In the genomic region with DNA sequence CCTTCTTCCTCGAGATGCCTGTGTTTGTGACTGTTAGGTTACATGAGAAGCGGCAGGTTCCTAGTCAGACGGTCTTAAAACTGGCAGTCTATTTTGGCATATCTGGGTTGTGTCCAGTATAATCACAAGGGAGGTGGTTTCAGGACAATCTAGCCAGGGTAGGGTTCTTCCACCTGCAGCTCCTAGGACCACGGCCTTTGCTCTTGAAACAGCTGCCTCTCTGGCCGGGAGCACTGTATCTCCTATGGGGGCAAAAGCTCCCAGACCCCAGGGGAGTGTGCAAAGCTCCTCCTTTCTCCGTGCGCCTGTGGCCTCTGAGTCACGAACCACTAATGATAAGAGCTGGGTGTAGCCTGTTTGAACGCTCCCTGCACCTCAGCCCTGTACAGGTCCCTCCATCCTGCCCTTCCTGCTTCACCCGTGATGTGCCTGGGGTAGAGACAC, we compare ENCODE assay signal across 11 mouse cellular contexts. TPM values are rescaled to one million over a fixed set of nuclear protein-coding genes. Genes with fewer than 3 reads are reported as not detected.
A peak's percentile ranks its signal among the peaks of the same experiment; 100 is the strongest.
DNase-seq lines count a peak whose midpoint lies in the region; ATAC-seq lines count a peak whose summit lies in the region.
"Had no signal": no experiment of that assay in that cellular context is flagged by ENCODE, and none has a peak within 500 bp of the region (broad histone marks: within the 10 kb centered on the region; RNA-seq: fewer than 3 reads in every experiment).

No protein-coding gene starts in this region.

- H3K9ac ChIP-seq in liver, embryonic 13.5 days, result peak overlapping the region; percentile 57
- no peak overlapping the region for H3K9ac ChIP-seq in forebrain, embryonic 13.5 days

- peak overlapping the region; percentile 64 for H3K4me2 ChIP-seq in liver, embryonic 13.5 days
- no peak overlapping the region for H3K4me2 ChIP-seq in forebrain, embryonic 13.5 days
- H3K4me2 ChIP-seq: neural tube, embryonic 12.5 days had no signal

- DNase-seq in urinary bladder, adult 18-20 months (ENCODE audit: low spot score in 2 of 2), result peak; percentile 42 to 43
- no peak for DNase-seq in urinary bladder, postnatal 4 days (ENCODE audit: low spot score in 2 of 2)
- DNase-seq in liver, embryonic 13.5 days, result peak; percentile 53
- peak; percentile 54 for DNase-seq in yolk sac, embryonic 10.5 days (ENCODE audit: low spot score)
- no peak for DNase-seq in adrenal gland, postnatal 36 days
- DNase-seq: layer of hippocampus, postnatal 36 days; right cerebral cortex, postnatal 25 days had no signal

- ATAC-seq in erythroid progenitor cell, adult 5-6 weeks (replicated peaks; ENCODE audit: low FRiP score, poor library complexity, severe bottlenecking), result peak; percentile 54
- ATAC-seq in liver, embryonic 13.5 days (ENCODE audit: low read depth), result peak; percentile 79
- ATAC-seq in forebrain, embryonic 13.5 days, result no peak

- H3K27ac ChIP-seq in liver, embryonic 13.5 days, result peak overlapping the region; percentile 88
- no peak overlapping the region for H3K27ac ChIP-seq in forebrain, embryonic 13.5 days
- H3K27ac ChIP-seq: embryonic facial prominence, embryonic 10.5 days; neural tube, embryonic 12.5 days had no signal

- peak overlapping the region; percentile 27; the same call in 1 of the 2 replicates for H3K4me3 ChIP-seq in liver, embryonic 13.5 days (replicated peaks)
- H3K4me3 ChIP-seq in forebrain, embryonic 13.5 days, result no peak overlapping the region
- H3K4me3 ChIP-seq: embryonic facial prominence, embryonic 10.5 days; neural tube, embryonic 12.5 days had no signal

- 14% methylated on average over 10 of the region's 10 CpGs for WGBS in liver, embryonic 13.5 days (ENCODE audit: insufficient replicate concordance)
- 72% methylated on average over 10 of the region's 10 CpGs for WGBS in forebrain, embryonic 13.5 days

- no peaks in the 10 kb centered on the region for H3K9me3 ChIP-seq in liver, embryonic 13.5 days (replicated peaks)
- H3K9me3 ChIP-seq in forebrain, embryonic 13.5 days (replicated peaks), result no peaks in the 10 kb centered on the region
- H3K9me3 ChIP-seq: embryonic facial prominence, embryonic 10.5 days; neural tube, embryonic 12.5 days had no signal

- H3K27me3 ChIP-seq in liver, embryonic 13.5 days, result no peaks in the 10 kb centered on the region
- H3K27me3 ChIP-seq in forebrain, embryonic 13.5 days, result no peaks in the 10 kb centered on the region
- H3K27me3 ChIP-seq: neural tube, embryonic 12.5 days had no signal

- peaks cover 11% of the 10 kb centered on the region; the same call in 1 of the 2 replicates for H3K36me3 ChIP-seq in liver, embryonic 13.5 days
- peaks cover 10% of the 10 kb centered on the region for H3K36me3 ChIP-seq in forebrain, embryonic 13.5 days (ENCODE audit: poor library complexity, severe bottlenecking)

- peaks cover 97% of the 10 kb centered on the region for H3K4me1 ChIP-seq in liver, embryonic 13.5 days (replicated peaks)
- peaks cover 32% of the 10 kb centered on the region for H3K4me1 ChIP-seq in forebrain, embryonic 13.5 days

RNA-seq across cellular contexts. Expression of gene Ifngr2, which starts 4.2 kb away (rescaled TPM):
- 5.4 and 6.1 TPM in 2 replicates for total RNA-seq in erythroid progenitor cell, adult 5-6 weeks (2015; ENCODE audit: low replicate concordance)
- 2.3 and 5.8 TPM in 2 replicates for total RNA-seq in erythroid progenitor cell, adult 5-6 weeks (2017; ENCODE audit: low replicate concordance)
- polyA plus RNA-seq in liver, embryonic 13.5 days (2015; fragmentation: Nextera tagmentation; extraction: Ambion mirVana), result 15.4 and 18.1 TPM in 2 replicates
- 44.9 and 63.0 TPM in 2 replicates for polyA plus RNA-seq in forebrain, embryonic 13.5 days (2015; fragmentation: Nextera tagmentation; extraction: Ambion mirVana)
- 10 to 100 TPM; 31.2 to 38.0 TPM for total RNA-seq in adrenal gland, postnatal 36 days (2021)

RNA-seq across cellular contexts. Expression of gene Tmem50b, which starts 46.5 kb away (rescaled TPM):
- total RNA-seq in erythroid progenitor cell, adult 5-6 weeks (2015; ENCODE audit: low replicate concordance), result 19.8 and 22.2 TPM in 2 replicates
- 9.2 and 10.7 TPM in 2 replicates for total RNA-seq in erythroid progenitor cell, adult 5-6 weeks (2017; ENCODE audit: low replicate concordance)
- 5.6 and 6.3 TPM in 2 replicates for polyA plus RNA-seq in liver, embryonic 13.5 days (2015; fragmentation: Nextera tagmentation; extraction: Ambion mirVana)
- 49.9 and 55.6 TPM in 2 replicates for polyA plus RNA-seq in forebrain, embryonic 13.5 days (2015; fragmentation: Nextera tagmentation; extraction: Ambion mirVana)
- 10 to 100 TPM; 54.7 to 60.2 TPM for total RNA-seq in adrenal gland, postnatal 36 days (2021)

Comparison
In these comparisons a context has a peak if more than half of its experiments do, and no peak if none do; other contexts are left out.
1. DNase-seq: peak in urinary bladder, adult 18-20 months (2 of 2), liver, embryonic 13.5 days (single experiment) and yolk sac, embryonic 10.5 days (single experiment); none in urinary bladder, postnatal 4 days (0 of 2) and adrenal gland, postnatal 36 days (0 of 2).
2. RNA of gene Ifngr2, which starts 4.2 kb away (total RNA-seq): 31.2 to 38.0 TPM in adrenal gland, postnatal 36 days; 2.3 to 6.1 TPM in erythroid progenitor cell, adult 5-6 weeks; every median in the first group is over 4 times any median in the second.